Mouse (Mus musculus) cortical plate, adult 2 months (tissue): ENCODE results near the gene Aspm. TPM values are rescaled to one million over a fixed set of nuclear protein-coding genes. Genes with fewer than 3 reads are reported as not detected.
"Not testable (repeated sequence)": the region's sequence is repeated elsewhere in the genome, so short reads cannot be mapped to it uniquely, and the experiment has no call there.

Experiments
- H3K27ac ChIP-seq: fragments of 200-500 bp; 2 replicates; pipeline ENCODE4 v1.5.1; 2012; ENCODE audit warnings: low read length, control low read depth, inconsistent platforms; ENCODE audit not compliant: insufficient read depth
- H3K4me1 ChIP-seq: fragments of 200-500 bp; 2 replicates; pipeline ENCODE4 v1.6.1; 2011; ENCODE audit warnings: low read length; ENCODE audit not compliant: control insufficient read depth, insufficient read depth
- H3K4me3 ChIP-seq: fragments of 200-500 bp; 2 replicates; pipeline ENCODE4 v1.5.1; 2011; ENCODE audit warnings: mild to moderate bottlenecking, low read length, control low read depth; ENCODE audit not compliant: insufficient read depth
- CTCF ChIP-seq: fragments of 200-500 bp; IDR thresholded peaks from 2 replicates; pipeline ENCODE4 v1.5.1; 2011; ENCODE audit warnings: mild to moderate bottlenecking, control low read depth, low read length; ENCODE audit not compliant: insufficient read depth; ENCODE audit errors: extremely low read depth
- POLR2A ChIP-seq: fragments of 200-500 bp; IDR thresholded peaks from 2 replicates; pipeline ENCODE4 v1.6.1; 2011; ENCODE audit warnings: mild to moderate bottlenecking, low read length, control low read depth; ENCODE audit not compliant: insufficient read depth; ENCODE audit errors: extremely low read depth
- polyA plus RNA-seq: library from polyadenylated mRNA; depleted of rRNA; stranded (reverse); fragments of >200 nt; gene quantifications from 2 replicates; pipeline ENCODE4 v1.2.3, GENCODE M21; 2012; rRNA removed

Gene Aspm
- 0.17 and 0.27 TPM in 2 replicates for polyA plus RNA-seq

DNA sequence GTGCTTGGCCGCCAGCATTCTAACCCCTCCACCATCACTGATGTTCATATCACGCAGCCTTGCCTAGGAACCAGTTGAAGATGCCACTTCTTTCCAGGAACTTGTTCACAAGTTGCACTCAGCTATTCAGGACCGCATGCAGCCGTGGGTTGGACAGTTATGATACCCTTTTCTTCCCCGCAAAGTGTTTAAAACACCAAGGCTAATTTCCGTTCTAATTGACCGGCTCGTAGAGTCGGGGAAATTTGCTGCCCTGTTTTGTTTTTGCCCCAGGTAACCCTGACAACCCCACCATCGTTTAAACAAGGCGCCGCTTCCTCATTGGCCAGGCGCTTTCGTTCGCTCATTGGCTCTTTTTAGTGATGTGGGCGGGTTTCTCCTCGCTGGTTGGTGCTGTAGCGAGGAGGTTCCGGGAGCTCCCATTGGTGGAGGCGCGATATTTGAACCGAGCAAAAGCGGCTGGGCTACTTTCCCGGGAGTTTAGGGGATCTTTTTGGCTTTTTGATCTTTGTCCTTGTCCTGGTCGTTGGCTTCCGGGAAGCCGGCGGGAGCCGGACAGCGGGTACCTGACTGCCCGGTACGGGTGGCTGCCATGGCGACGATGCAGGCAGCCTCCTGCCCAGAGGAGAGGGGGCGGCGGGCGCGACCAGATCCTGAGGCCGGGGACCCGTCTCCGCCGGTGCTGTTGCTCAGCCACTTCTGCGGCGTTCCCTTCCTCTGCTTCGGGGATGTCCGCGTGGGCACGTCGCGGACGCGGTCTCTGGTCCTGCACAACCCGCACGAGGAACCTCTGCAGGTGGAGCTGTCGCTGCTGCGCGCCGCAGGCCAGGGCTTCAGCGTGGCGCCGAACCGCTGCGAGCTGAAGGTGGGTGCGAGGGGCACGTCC lies at the start of gene Aspm:
TSS of gene Aspm (plus strand) at position 433 of the 886 bp plus-strand sequence.
- TF ChIP-seq CTCF: no peak
- TF ChIP-seq POLR2A: no peak
- peak within 1 kb of the TSS; percentile 28 for H3K4me3 ChIP-seq
- H3K27ac ChIP-seq: no peak within 1 kb of the TSS
- H3K4me1 ChIP-seq: no peaks in the 10 kb centered on the region

DNA sequence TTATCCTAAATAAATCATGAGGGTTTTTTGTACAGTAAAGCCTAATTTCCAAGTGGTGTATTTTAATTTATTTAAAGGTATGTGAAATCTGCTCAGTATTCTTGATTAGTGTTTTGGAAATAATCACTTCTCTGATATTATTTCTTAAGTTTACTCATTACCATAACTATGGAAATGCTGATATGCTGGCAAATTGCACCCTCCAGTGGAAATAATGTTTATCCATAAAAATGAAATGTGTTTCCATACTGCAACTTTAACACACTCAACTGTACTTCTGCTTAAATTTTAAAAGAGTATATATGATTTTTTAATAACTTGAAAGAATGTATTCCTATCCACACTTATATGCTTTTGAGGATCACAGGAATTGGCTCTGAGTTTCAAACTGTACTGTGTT lies 48.8 kb upstream of the Aspm start:
- TF ChIP-seq POLR2A (no peak), CTCF (no peak)
- Histone ChIP-seq H3K27ac (no peak overlapping the region), H3K4me1 (no peaks in the 10 kb centered on the region), H3K4me3 (no peak overlapping the region)

DNA sequence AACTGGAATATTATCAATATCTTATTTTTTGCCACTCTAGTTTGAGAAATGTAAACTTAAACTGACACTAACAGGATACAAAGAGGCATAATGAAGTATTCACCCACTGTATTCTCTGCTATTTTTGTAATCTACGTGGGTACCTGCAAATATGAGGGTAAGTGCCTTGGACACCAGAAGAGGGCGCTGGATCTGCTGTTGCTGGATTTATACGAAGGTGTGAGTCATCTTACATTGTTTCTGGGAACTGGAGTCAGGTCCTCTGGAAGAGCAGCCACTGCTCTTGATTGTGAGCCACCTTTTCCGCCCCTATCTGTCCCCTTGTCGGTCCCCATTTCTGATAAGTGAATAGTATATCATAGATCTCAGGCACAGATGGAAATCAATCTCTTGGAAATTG lies 46.9 kb upstream of the Aspm start:
- Histone ChIP-seq H3K4me1 (no peaks in the 10 kb centered on the region), H3K27ac (no peak overlapping the region), H3K4me3 (no peak overlapping the region)
- 0 out of 2 replicates have a peak, but pooled peaks have one; percentile 3 for TF ChIP-seq CTCF
- TF ChIP-seq POLR2A: no peak

DNA sequence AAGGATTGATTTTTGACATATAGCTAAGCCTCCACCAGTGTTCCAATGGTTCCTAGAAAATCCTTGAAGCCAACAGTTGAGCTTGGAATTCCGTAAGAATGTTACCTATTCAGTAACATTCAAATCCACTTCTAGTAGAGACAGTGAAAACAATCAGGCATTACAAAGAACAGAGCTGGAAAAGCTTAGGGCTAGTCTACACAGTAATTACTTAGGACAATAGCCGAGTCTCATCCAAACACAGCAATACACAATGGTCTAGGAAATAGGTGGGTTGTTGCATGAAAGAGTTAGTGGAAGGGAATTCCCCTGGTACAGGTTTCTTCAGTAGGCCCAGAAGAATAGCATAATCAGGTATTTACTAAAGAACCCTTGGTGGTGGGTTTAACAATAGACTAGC lies 42.2 kb upstream of the Aspm start:
- H3K27ac ChIP-seq, H3K4me1 ChIP-seq: not testable (repeated sequence)

DNA sequence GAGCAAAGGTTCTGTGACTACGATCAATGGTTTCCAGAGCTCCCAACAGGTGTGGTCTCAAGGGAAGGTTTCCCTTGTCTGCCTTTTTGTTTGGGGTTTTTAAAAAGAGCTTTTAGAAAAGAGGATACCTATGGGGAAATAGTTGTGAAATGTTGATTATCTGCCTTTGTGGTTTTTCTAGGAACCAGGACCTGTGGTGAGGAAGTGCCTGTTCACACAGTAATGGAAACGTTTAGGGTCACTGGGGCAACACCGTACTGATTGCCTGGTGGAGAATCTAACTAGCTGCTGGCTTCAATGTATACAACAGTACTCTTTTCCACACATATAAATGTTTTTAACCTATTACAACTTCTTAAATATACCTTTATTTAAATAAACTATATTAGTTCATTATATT lies 41.1 kb upstream of the Aspm start:
- TF ChIP-seq POLR2A (no peak), CTCF (no peak)
- Histone ChIP-seq H3K27ac (no peak overlapping the region), H3K4me3 (no peak overlapping the region), H3K4me1 (no peaks in the 10 kb centered on the region)

More for the DNA sequence above, 42.2 kb upstream of the Aspm start:
- H3K4me3 ChIP-seq: not testable (repeated sequence)

DNA sequence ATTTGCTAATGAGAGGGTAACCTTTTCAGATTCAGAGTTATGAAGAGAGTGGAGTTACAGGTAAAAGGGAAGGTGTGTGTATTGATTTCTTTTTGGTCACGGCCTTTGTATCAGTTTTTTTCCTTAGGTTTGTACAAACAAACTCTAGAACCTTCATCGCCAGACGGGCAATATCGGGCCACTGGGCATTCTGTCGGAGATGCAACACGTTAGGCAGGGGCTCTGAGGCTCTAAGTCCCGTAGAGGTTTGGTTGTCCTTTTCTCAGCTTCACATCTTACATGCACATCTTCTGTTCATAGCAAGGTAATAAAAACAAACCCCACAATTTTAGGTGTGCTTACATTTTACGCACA lies 33.1 kb upstream of the Aspm start:
- no peak for TF ChIP-seq POLR2A
- TF ChIP-seq CTCF: no peak
- peak overlapping the region; percentile 63 for H3K4me3 ChIP-seq
- H3K4me1 ChIP-seq: peaks cover 10% of the 10 kb centered on the region
- H3K27ac ChIP-seq: no peak overlapping the region

DNA sequence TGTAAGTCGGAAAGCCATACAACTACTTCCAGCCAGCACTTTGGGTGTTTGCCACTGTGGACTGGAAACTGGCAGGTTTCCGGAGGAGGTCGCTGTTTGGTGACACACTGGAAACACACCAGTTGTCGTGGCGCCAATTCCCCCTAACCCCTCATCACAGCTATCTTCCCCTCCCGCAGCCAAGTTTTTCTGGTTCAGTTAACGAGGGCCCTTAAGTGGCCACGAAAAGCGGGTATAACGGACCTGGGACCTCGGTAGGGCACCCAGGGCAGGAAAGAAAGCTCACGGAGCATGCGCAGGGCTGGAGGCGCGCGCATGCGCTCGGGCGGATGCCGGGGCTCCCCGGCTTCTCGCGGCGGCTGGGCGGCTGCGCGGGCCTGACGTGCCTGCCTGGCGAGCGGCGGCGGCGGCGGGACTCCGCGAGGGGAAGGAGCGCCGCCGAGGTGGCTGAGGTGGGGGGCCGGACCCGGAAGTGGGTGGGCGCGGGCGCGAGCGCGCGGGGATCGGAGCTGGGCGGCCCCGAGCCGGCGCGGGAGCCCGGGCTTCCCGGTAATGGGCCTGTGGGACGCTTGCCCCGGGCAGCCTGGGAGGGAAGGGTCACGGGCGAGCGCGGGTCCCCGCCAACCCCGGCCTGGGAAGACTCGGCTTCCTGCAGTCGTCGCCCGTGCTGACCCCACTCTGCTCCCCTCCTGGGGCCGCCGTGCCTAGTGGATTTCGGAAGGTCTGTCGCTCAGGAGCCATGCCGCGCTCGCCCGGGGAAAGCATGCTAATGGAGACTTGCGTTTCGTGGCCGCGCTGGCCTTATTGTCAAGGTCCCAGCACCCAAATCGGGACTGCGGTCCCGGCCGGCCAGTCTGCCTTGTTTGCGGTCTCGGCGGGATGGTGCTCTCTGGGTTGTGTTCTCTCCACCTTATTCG lies 32.4 kb upstream of the Aspm start, which contains the start of gene Zbtb41:
TSS of gene Zbtb41 (plus strand) at position 414 of the 917 bp plus-strand sequence.
- peaks cover 11% of the 10 kb centered on the region for H3K4me1 ChIP-seq
- H3K27ac ChIP-seq: peak within 1 kb of the TSS; percentile 46
- H3K4me3 ChIP-seq: peak within 1 kb of the TSS; percentile 63
- peak; percentile 44; the same call in 1 of the 2 replicates for TF ChIP-seq CTCF
- TF ChIP-seq POLR2A: peak; percentile 73; the same call in 1 of the 2 replicates

DNA sequence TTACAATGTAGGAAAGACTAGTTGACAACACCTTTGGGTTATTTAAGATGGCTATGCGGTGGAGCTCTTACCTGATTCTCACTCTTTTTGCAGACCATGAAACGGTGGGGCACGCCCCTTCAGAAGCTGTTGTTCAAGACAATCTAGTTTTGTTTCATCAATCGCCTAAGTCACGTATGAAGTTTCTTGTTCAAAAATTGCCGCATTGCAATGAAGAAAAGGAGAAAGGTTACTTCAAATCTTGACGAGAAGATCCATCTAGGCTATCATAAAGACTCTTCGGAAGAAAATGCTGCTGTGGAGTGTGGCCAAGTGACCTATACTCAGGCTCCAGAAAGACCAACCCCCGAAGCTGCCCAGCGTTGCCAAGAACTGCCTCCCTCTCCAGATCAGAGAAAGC lies 31.6 kb upstream of the Aspm start:
- TF ChIP-seq CTCF (no peak), POLR2A (no peak)
- Histone ChIP-seq H3K27ac (no peak overlapping the region), H3K4me1 (peaks cover 12% of the 10 kb centered on the region)

DNA sequence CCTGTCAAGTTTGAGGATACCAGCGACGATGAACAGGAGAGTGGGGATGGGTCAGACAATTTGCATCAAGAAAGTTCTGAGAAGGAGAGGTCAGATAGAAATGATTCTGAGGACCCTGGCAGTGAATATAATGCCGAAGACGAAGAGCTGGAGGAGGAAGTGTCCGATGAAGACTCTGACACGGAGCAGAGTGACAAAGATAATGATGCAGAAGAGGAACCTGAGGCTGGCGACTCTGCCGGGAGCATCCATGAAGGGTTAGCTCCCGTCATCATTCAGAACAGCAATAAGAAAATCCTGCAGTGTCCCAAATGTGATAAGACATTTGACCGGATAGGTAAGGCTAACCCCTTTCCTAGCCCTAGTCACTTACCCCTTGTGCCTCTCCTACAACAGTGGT lies 30.6 kb upstream of the Aspm start:
- Histone ChIP-seq H3K27ac (no peak overlapping the region), H3K4me1 (peaks cover 12% of the 10 kb centered on the region), H3K4me3 (peak overlapping the region; percentile 15)
- TF ChIP-seq POLR2A (no peak), CTCF (no peak)

More for the DNA sequence above, 31.6 kb upstream of the Aspm start:
- H3K4me3 ChIP-seq: peak overlapping the region; percentile 63

DNA sequence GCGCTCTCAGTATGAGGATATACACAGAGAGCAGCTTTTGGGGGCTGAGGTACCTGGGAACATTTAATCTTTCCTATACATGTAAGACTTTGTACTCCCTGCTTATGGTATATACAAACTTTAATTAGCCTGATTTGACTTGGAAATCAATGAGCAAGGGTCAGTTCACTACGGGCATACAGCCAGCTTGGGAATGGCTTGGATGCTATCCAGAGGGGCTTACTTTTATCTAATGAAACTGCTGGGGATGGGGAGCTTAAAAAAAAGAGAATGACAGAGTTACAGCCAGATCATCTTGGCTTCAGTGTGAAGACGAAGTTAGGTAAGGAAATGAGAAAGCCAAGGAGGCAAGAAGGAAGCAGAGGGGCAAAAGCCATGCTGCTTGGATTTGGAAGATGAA lies 29.6 kb upstream of the Aspm start:
- no peak for TF ChIP-seq CTCF
- no peak for TF ChIP-seq POLR2A
- peaks cover 12% of the 10 kb centered on the region for H3K4me1 ChIP-seq
- no peak overlapping the region for H3K27ac ChIP-seq
- peak overlapping the region; percentile 15; the same call in 1 of the 2 replicates for H3K4me3 ChIP-seq
